Mouse (Mus musculus) myocyte (in vitro differentiated cells): Measurements from ENCODE around the gene Pitpnb. TPM values are rescaled to one million over a fixed set of nuclear protein-coding genes. Genes with fewer than 3 reads are reported as not detected.

Experiments
- H3K27me3 ChIP-seq: one replicate; pipeline ENCODE4 v1.6.1; 2011; ENCODE audit not compliant: control insufficient read depth, insufficient read depth, insufficient read length
- H3K36me3 ChIP-seq: one replicate; pipeline ENCODE4 v1.6.1; 2011; ENCODE audit not compliant: control insufficient read depth, insufficient read depth
- H3K4me2 ChIP-seq: one replicate; pipeline ENCODE4 v1.6.1; 2011; ENCODE audit warnings: low read depth, control low read depth
- H3K4me3 ChIP-seq: one replicate; pipeline ENCODE4 v1.5.1; 2011; ENCODE audit warnings: mild to moderate bottlenecking, control low read depth, moderate library complexity
- H3K79me2 ChIP-seq: one replicate; pipeline ENCODE4 v1.6.1; 2011; ENCODE audit not compliant: control insufficient read depth, insufficient read depth
- H3ac ChIP-seq: one replicate; pipeline ENCODE4 v1.6.1; 2011; ENCODE audit not compliant: control insufficient read depth, insufficient read length
- CEBPB ChIP-seq: IDR thresholded peaks from 2 replicates; pipeline ENCODE4 v1.6.1; 2011; ENCODE audit warnings: mild to moderate bottlenecking, moderate library complexity; ENCODE audit not compliant: poor library complexity, insufficient read depth, severe bottlenecking
- E2F4 ChIP-seq: IDR thresholded peaks from one replicate; pipeline ENCODE4 v1.6.1; 2011; ENCODE audit warnings: mild to moderate bottlenecking, control low read depth, moderate library complexity; ENCODE audit not compliant: insufficient read depth
- MAX ChIP-seq: IDR thresholded peaks from one replicate; pipeline ENCODE4 v1.6.1; 2011; ENCODE audit warnings: low read depth, mild to moderate bottlenecking, control low read depth
- MYOD1 ChIP-seq, 3 experiments: IDR thresholded peaks; one replicate each; pipeline ENCODE4 v1.6.1; 2011; ENCODE audit warnings: control low read depth in 2 of 3, low read depth in 2 of 3, mild to moderate bottlenecking in 2 of 3, moderate library complexity in 1 of 3; ENCODE audit not compliant: insufficient read length in 2 of 3, control insufficient read depth in 1 of 3
- MYOG ChIP-seq, 3 experiments: IDR thresholded peaks; one replicate each; pipeline ENCODE4 v1.6.1; 2011; ENCODE audit warnings: control low read depth in 2 of 3, low read depth in 2 of 3, mild to moderate bottlenecking in 2 of 3; ENCODE audit not compliant: insufficient read length in 2 of 3, control insufficient read depth in 1 of 3, insufficient read depth in 1 of 3
- POLR2A ChIP-seq: IDR thresholded peaks from one replicate; pipeline ENCODE4 v1.6.1; 2011; ENCODE audit warnings: low read depth, mild to moderate bottlenecking, control low read depth, moderate library complexity; ENCODE audit not compliant: insufficient read length
- POLR2AphosphoS2 ChIP-seq: IDR thresholded peaks from one replicate; pipeline ENCODE4 v1.6.1; 2011; ENCODE audit warnings: low read depth, control low read depth; ENCODE audit not compliant: insufficient read length
- REST ChIP-seq: IDR thresholded peaks from one replicate; pipeline ENCODE4 v1.6.1; 2011; ENCODE audit warnings: mild to moderate bottlenecking, control low read depth, moderate library complexity; ENCODE audit not compliant: insufficient read depth, insufficient read length
- SRF ChIP-seq: IDR thresholded peaks from one replicate; pipeline ENCODE4 v1.6.1; 2011; ENCODE audit warnings: low read depth; ENCODE audit not compliant: control insufficient read depth, insufficient read length
- TCF12 ChIP-seq: IDR thresholded peaks from one replicate; pipeline ENCODE4 v1.6.1; 2011; ENCODE audit warnings: mild to moderate bottlenecking, control low read depth; ENCODE audit not compliant: poor library complexity, insufficient read depth, severe bottlenecking
- TCF3 ChIP-seq: IDR thresholded peaks from one replicate; pipeline ENCODE4 v1.6.1; 2011; ENCODE audit warnings: low read depth, control low read depth; ENCODE audit not compliant: insufficient read length
- USF1 ChIP-seq: IDR thresholded peaks from one replicate; pipeline ENCODE4 v1.6.1; 2011; ENCODE audit warnings: low read depth, mild to moderate bottlenecking, control low read depth, moderate library complexity
- polyA plus RNA-seq: library from polyadenylated mRNA; unstranded; fragments of >200 nt; fragmentation: generic; extraction: Trizol; gene quantifications from one replicate; pipeline ENCODE4 v1.2.1, GENCODE M21; 2012; ENCODE audit warnings: missing spikeins

The Pitpnb gene
- polyA plus RNA-seq, 1 experiment: 52.2 TPM

DNA sequence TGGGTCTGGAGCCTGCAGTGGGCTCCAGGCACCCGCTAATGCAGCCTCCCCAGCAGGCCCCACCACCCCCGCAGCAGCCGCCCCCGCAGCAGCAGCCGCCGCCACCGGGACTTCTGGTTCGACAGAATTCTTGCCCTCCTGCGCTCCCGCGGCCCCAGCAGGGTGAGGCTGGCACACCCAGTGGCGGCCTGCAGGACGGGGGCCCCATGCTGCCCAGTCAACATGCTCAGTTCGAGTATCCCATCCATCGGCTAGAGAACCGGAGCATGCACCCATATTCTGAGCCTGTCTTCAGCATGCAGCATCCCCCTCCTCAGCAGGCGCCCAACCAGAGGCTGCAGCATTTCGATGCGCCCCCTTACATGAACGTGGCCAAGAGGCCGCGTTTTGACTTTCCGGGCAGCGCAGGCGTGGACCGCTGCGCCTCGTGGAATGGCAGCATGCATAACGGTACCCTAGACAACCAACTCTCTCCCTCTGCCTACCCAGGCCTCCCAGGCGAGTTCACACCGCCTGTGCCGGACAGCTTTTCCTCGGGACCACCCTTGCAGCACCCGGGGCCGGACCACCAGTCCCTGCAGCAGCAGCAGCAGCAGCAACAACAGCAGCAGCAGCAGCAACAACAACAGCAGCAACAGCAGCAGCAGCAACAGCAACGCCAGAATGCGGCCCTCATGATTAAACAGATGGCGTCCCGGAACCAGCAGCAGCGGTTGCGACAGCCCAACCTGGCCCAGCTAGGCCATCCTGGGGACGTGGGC is 88.7 kb downstream of the Pitpnb start:
- no peak overlapping the region for H3K4me3 ChIP-seq
- no peaks in the 10 kb centered on the region for H3K36me3 ChIP-seq
- no peak overlapping the region for H3ac ChIP-seq
- H3K79me2 ChIP-seq: no peaks in the 10 kb centered on the region
- H3K4me2 ChIP-seq: no peak overlapping the region
- H3K27me3 ChIP-seq: peaks cover 69% of the 10 kb centered on the region
- TF ChIP-seq CEBPB (no peak), MYOD1 (IDR thresholded peaks at IDR 0.05; ENCODE audit: control insufficient read depth in 1 of 3, insufficient read length in 2 of 3, low read depth in 2 of 3) (no peak), POLR2AphosphoS2 (no peak), REST (no peak), E2F4 (no peak), MAX (no peak), TCF12 (no peak), SRF (no peak), USF1 (no peak), TCF3 (no peak), MYOG (IDR thresholded peaks at IDR 0.05; ENCODE audit: control insufficient read depth in 1 of 3, insufficient read depth in 1 of 3, insufficient read length in 2 of 3, low read depth in 2 of 3) (no peak), POLR2A (no peak)

- Histone ChIP-seq H3K4me3 (no peak overlapping the region), H3K4me2 (no peak overlapping the region), H3ac (no peak overlapping the region), H3K36me3 (no peaks in the 10 kb centered on the region), H3K27me3 (peaks cover 73% of the 10 kb centered on the region), H3K79me2 (no peaks in the 10 kb centered on the region)
- no peak for TF ChIP-seq REST
- TF ChIP-seq USF1: no peak
- TF ChIP-seq MYOG (IDR thresholded peaks at IDR 0.05; ENCODE audit: control insufficient read depth in 1 of 3, insufficient read depth in 1 of 3, insufficient read length in 2 of 3, low read depth in 2 of 3): no peak
- TF ChIP-seq SRF: no peak
- TF ChIP-seq POLR2A: no peak
- TF ChIP-seq TCF12: no peak
- no peak for TF ChIP-seq MYOD1 (IDR thresholded peaks at IDR 0.05; ENCODE audit: control insufficient read depth in 1 of 3, insufficient read length in 2 of 3, low read depth in 2 of 3)
- no peak for TF ChIP-seq CEBPB
- no peak for TF ChIP-seq TCF3
- TF ChIP-seq POLR2AphosphoS2: no peak
- TF ChIP-seq MAX: no peak
- TF ChIP-seq E2F4: no peak
Measured at GRCm38 (mm10) chr5:111420011-111420691, 89.6 kb downstream of the Pitpnb start.

- peaks cover 76% of the 10 kb centered on the region for H3K27me3 ChIP-seq
- no peak overlapping the region for H3K4me2 ChIP-seq
- H3K4me3 ChIP-seq: no peak overlapping the region
- H3ac ChIP-seq: no peak overlapping the region
- H3K79me2 ChIP-seq: no peaks in the 10 kb centered on the region
- H3K36me3 ChIP-seq: no peaks in the 10 kb centered on the region
- TF ChIP-seq USF1: no peak
- TF ChIP-seq MYOD1 (IDR thresholded peaks at IDR 0.05; ENCODE audit: control insufficient read depth in 1 of 3, insufficient read length in 2 of 3, low read depth in 2 of 3): no peak
- no peak for TF ChIP-seq REST
- no peak for TF ChIP-seq SRF
- no peak for TF ChIP-seq POLR2AphosphoS2
- TF ChIP-seq TCF12: no peak
- no peak for TF ChIP-seq POLR2A
- TF ChIP-seq E2F4: no peak
- TF ChIP-seq MYOG (IDR thresholded peaks at IDR 0.05; ENCODE audit: control insufficient read depth in 1 of 3, insufficient read depth in 1 of 3, insufficient read length in 2 of 3, low read depth in 2 of 3): no peak
- TF ChIP-seq CEBPB: no peak
- no peak for TF ChIP-seq TCF3
- TF ChIP-seq MAX: no peak
Measured at GRCm38 (mm10) chr5:111420896-111421295, 90.3 kb downstream of the Pitpnb start.

DNA sequence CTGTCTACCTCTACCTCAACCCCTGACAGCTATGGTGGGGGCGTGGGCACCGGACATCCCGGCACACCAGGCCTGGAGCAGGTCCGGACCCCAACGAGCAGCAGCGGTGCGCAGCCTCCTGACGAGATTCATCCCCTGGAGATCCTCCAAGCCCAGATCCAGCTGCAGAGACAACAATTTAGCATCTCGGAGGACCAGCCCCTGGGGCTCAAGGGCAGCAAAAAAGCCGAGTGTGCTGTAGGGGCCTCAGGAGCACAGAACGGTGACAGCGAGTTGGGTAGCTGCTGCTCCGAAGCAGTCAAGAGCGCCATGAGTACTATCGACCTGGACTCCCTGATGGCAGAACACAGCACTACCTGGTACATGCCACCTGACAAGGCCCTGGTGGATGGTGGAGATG is 90.9 kb downstream of the Pitpnb start:
- no peak overlapping the region for H3K4me3 ChIP-seq

More for the DNA sequence above, 90.9 kb downstream of the Pitpnb start:
- Histone ChIP-seq H3K79me2 (no peaks in the 10 kb centered on the region), H3K27me3 (peaks cover 79% of the 10 kb centered on the region), H3K36me3 (no peaks in the 10 kb centered on the region), H3K4me2 (no peak overlapping the region), H3ac (no peak overlapping the region)
- TF ChIP-seq E2F4 (no peak), MYOD1 (IDR thresholded peaks at IDR 0.05; ENCODE audit: control insufficient read depth in 1 of 3, insufficient read length in 2 of 3, low read depth in 2 of 3) (no peak), MAX (no peak), POLR2A (no peak), POLR2AphosphoS2 (no peak), TCF12 (no peak), TCF3 (no peak), REST (no peak), MYOG (IDR thresholded peaks at IDR 0.05; ENCODE audit: control insufficient read depth in 1 of 3, insufficient read depth in 1 of 3, insufficient read length in 2 of 3, low read depth in 2 of 3) (no peak), CEBPB (no peak), SRF (no peak), USF1 (no peak)
